Mouse (Mus musculus): ENCODE measurements around the gene Olfr263. TPM values are rescaled to one million over a fixed set of nuclear protein-coding genes. Genes with fewer than 3 reads are reported as not detected.

Gene Olfr263
- polyA plus RNA-seq (2017; shearing (Covaris generic)): not detected

GRCm38 (mm10) chr13:21129339-21129738 is at the start of gene Olfr263:
Gene Olfr263, plus strand, starts transcription at chr13:21129639.

GRCm38 (mm10) chr13:21111183-21111582 is 18.3 kb upstream of the Olfr263 start, which contains the start of gene Olfr1369-ps1:
Gene Olfr1369-ps1, plus strand, starts transcription at chr13:21111483.

GRCm38 (mm10) chr13:21145767-21146166 is 16.3 kb downstream of the Olfr263 start, which contains the start of gene Olfr1368:
Gene Olfr1368, minus strand, starts transcription at chr13:21145867.

GRCm38 (mm10) chr13:21179367-21179723 is 49.9 kb downstream of the Olfr263 start, which contains the start of gene Trim27:
Gene Trim27, plus strand, starts transcription at chr13:21179445.

Other genes with a start within 250 kb of the Olfr263 start
- not detected for gene Olfr1370, start 54.7 kb upstream of the Olfr263 start, polyA plus RNA-seq (2017; shearing (Covaris generic))
- gene Olfr1369-ps1, start 18.2 kb upstream of the Olfr263 start, polyA plus RNA-seq (2017; shearing (Covaris generic)): not detected
- gene Olfr1368, start 16.2 kb downstream of the Olfr263 start, polyA plus RNA-seq (2017; shearing (Covaris generic)): not detected
- 143 TPM for gene Trim27, start 49.8 kb downstream of the Olfr263 start, polyA plus RNA-seq (2017; shearing (Covaris generic))
- gene Gpx5, start 163.1 kb downstream of the Olfr263 start, polyA plus RNA-seq (2017; shearing (Covaris generic)): not detected
- not detected for gene Gpx6, start 182.5 kb downstream of the Olfr263 start, polyA plus RNA-seq (2017; shearing (Covaris generic))
- gene Olfr1367, start 217.3 kb downstream of the Olfr263 start, polyA plus RNA-seq (2017; shearing (Covaris generic)): not detected
- 11.1 TPM for gene Zscan12, start 233.2 kb downstream of the Olfr263 start, polyA plus RNA-seq (2017; shearing (Covaris generic))